Mouse (Mus musculus) cerebellum, adult 11 months (tissue): ENCODE measurements around the gene Nisch.

Experiments
- DNase-seq: peaks from one replicate; pipeline ENCODE4 v3.0.0; 2022

Nisch gene

GRCm38 (mm10) chr14:31189348-31189747 lies 27.4 kb downstream of the Nisch start:
- no peak for DNase-seq

GRCm38 (mm10) chr14:31188771-31189181 lies 28.0 kb downstream of the Nisch start:
- no peak for DNase-seq

GRCm38 (mm10) chr14:31186656-31187055 lies 30.1 kb downstream of the Nisch start:
- no peak for DNase-seq

GRCm38 (mm10) chr14:31184195-31184594 lies 32.6 kb downstream of the Nisch start:
- DNase-seq: no peak

- no peak for DNase-seq
Observed at GRCm38 (mm10) chr14:31183541-31183940, 33.2 kb downstream of the Nisch start.

GRCm38 (mm10) chr14:31182786-31183290 lies 33.9 kb downstream of the Nisch start:
- no peak for DNase-seq

- no peak for DNase-seq
Observed at GRCm38 (mm10) chr14:31181512-31181911, 35.2 kb downstream of the Nisch start.

GRCm38 (mm10) chr14:31179677-31180365 lies 36.9 kb downstream of the Nisch start:
- no peak for DNase-seq

GRCm38 (mm10) chr14:31177715-31178114 lies 39.0 kb downstream of the Nisch start:
- no peak for DNase-seq

GRCm38 (mm10) chr14:31177287-31177686 lies 39.5 kb downstream of the Nisch start:
- DNase-seq: no peak

- no peak for DNase-seq
Observed at GRCm38 (mm10) chr14:31173537-31173936, 43.2 kb downstream of the Nisch start.

GRCm38 (mm10) chr14:31172781-31173455 lies 43.8 kb downstream of the Nisch start:
- DNase-seq: peak; percentile 56

GRCm38 (mm10) chr14:31171821-31172220 lies 44.9 kb downstream of the Nisch start:
- DNase-seq: no peak

- peak; percentile 63 for DNase-seq
Observed at GRCm38 (mm10) chr14:31171386-31171785, 45.4 kb downstream of the Nisch start.

- DNase-seq: no peak
Observed at GRCm38 (mm10) chr14:31170963-31171362, 45.8 kb downstream of the Nisch start.

GRCm38 (mm10) chr14:31169508-31169907 lies 47.2 kb downstream of the Nisch start:
- no peak for DNase-seq

GRCm38 (mm10) chr14:31168425-31168824 lies 48.3 kb downstream of the Nisch start, which contains the start of gene Stab1:
TSS of gene Stab1 (minus strand) at chr14:31168641.
- no peak for DNase-seq

- no peak for DNase-seq
Observed at GRCm38 (mm10) chr14:31166827-31167226, 49.9 kb downstream of the Nisch start.

- DNase-seq: no peak
Observed at GRCm38 (mm10) chr14:31165991-31166630, 50.6 kb downstream of the Nisch start.

- no peak for DNase-seq
Observed at GRCm38 (mm10) chr14:31165458-31165857, 51.3 kb downstream of the Nisch start.

GRCm38 (mm10) chr14:31165010-31165409 lies 51.7 kb downstream of the Nisch start:
- DNase-seq: no peak

- peak; percentile 74 for DNase-seq
Observed at GRCm38 (mm10) chr14:31164067-31164466, 52.7 kb downstream of the Nisch start.

- DNase-seq: no peak
Observed at GRCm38 (mm10) chr14:31161638-31162037, 55.1 kb downstream of the Nisch start.

- no peak for DNase-seq
Observed at GRCm38 (mm10) chr14:31161191-31161590, 55.6 kb downstream of the Nisch start.
